16 mouse cellular contexts compared by ENCODE assay signal in genomic region chr5:102497205-102497604, GRCm38 (mm10). TPM values are rescaled to one million over a fixed set of nuclear protein-coding genes. Genes with fewer than 3 reads are reported as not detected.
DNase-seq lines count a peak whose midpoint lies in the region; ATAC-seq and TF ChIP-seq lines count a peak whose summit lies in the region.
"Had no signal": no experiment of that assay in that cellular context is flagged by ENCODE, and none has a peak within 500 bp of the region (broad histone marks: within the 10 kb centered on the region; RNA-seq: fewer than 3 reads in every experiment).

No protein-coding gene starts in this region.

- H3K4me1 ChIP-seq in G1E (ENCODE audit: insufficient read depth, low read depth, low read length): no peaks in the 10 kb centered on the region

- peaks cover 51% of the 10 kb centered on the region for H3K9me3 ChIP-seq in G1E (replicated peaks)
- H3K9me3 ChIP-seq: limb, embryonic 13.5 days had no signal

- no peak for TF ChIP-seq CTCF in G1E (IDR thresholded peaks at IDR 0.05; ENCODE audit: low read depth, low read length)

- DNase-seq in layer of hippocampus, adult 9-11 months: peak; percentile 42
- DNase-seq in layer of hippocampus, adult 8-10 months (ENCODE audit: low spot score in 2 of 2): no peak
- DNase-seq in G1E (ENCODE audit: low spot score): no peak
- peak; percentile 54 for DNase-seq in lung, postnatal 36 days
- DNase-seq in spleen, adult 18-20 months: peak; percentile 29 to 63
- no peak for DNase-seq in cerebellum, adult 8-10 months
- no peak for DNase-seq in gastrocnemius, postnatal 10 days
- DNase-seq in retina, embryonic 14.5 days (ENCODE audit: low spot score): no peak
- DNase-seq: adrenal gland, postnatal 14 days; cerebellum, adult 11-12 months; heart, postnatal 4 days; kidney, postnatal 14 days had no signal

- H3K4me3 ChIP-seq in G1E (ENCODE audit: low read depth, low read length): no peak overlapping the region
- H3K4me3 ChIP-seq: limb, embryonic 13.5 days had no signal

- no peaks in the 10 kb centered on the region for H3K36me3 ChIP-seq in G1E (replicated peaks)
- H3K36me3 ChIP-seq: limb, embryonic 13.5 days had no signal

- 0 out of 2 replicates have a peak, but pooled peaks have one; percentile 8 for ATAC-seq in G1E (ENCODE audit: extremely low read depth, insufficient number of reproducible peaks, low FRiP score, poor library complexity, severe bottlenecking)
- ATAC-seq: CD4-positive, CD25-positive, alpha-beta regulatory T cell, adult 4 months; intestine, embryonic 16.5 days; Patski had no signal

- H3K27me3 ChIP-seq in G1E (ENCODE audit: insufficient read depth, low read length): no peaks in the 10 kb centered on the region
- H3K27me3 ChIP-seq: limb, embryonic 13.5 days had no signal

RNA-seq across cellular contexts. Expression of gene Arhgap24, which starts 16.0 kb away (rescaled TPM):
- total RNA-seq in layer of hippocampus, adult 8-10 months (2022): 10 to 100 TPM in 1 of 4 experiments, 1 to 10 TPM in 3; 4.8 to 10.6 (median 7.1) TPM
- not detected in 2 replicates for total RNA-seq in G1E (2014; fragmentation: Nextera tagmentation)
- 0.12 and 0.22 TPM in 2 replicates for total RNA-seq in G1E (2017)
- not detected in 2 replicates for polyA plus RNA-seq in G1E (2012)
- total RNA-seq in gastrocnemius, postnatal 10 days (2021): 10 to 100 TPM; 21.2 to 25.2 TPM

Comparison
In these comparisons a context has a peak if more than half of its experiments do, and no peak if none do; other contexts are left out.
1. DNase-seq: peak in layer of hippocampus, adult 9-11 months (single experiment), lung, postnatal 36 days (single experiment) and spleen, adult 18-20 months (2 of 2); none in layer of hippocampus, adult 8-10 months (0 of 2), G1E (single experiment), cerebellum, adult 8-10 months (single experiment), gastrocnemius, postnatal 10 days (single experiment) and retina, embryonic 14.5 days (single experiment).
2. RNA of gene Arhgap24, which starts 16.0 kb away (total RNA-seq): 21.2 to 25.2 TPM in gastrocnemius, postnatal 10 days and 4.8 to 10.6 TPM in layer of hippocampus, adult 8-10 months; 0.12 to 0.22 TPM in G1E; every median in the first group is over 4 times any median in the second.